Mouse (Mus musculus) liver, embryonic 14 days (tissue): Measurements from ENCODE around the gene Dpm2. TPM values are rescaled to one million over a fixed set of nuclear protein-coding genes. Genes with fewer than 3 reads are reported as not detected.

Experiments
- polyA plus RNA-seq: library from polyadenylated mRNA; depleted of rRNA; stranded (reverse); fragments of >200 nt; gene quantifications from 2 replicates; pipeline ENCODE4 v1.2.3, GENCODE M21; 2012; rRNA removed

Gene Dpm2
- 47.8 and 53.3 TPM in 2 replicates for polyA plus RNA-seq

GRCm38 (mm10) chr2:32570698-32571494, at the start of gene Dpm2:
Gene Dpm2, plus strand, starts transcription at chr2:32570858.

DNA sequence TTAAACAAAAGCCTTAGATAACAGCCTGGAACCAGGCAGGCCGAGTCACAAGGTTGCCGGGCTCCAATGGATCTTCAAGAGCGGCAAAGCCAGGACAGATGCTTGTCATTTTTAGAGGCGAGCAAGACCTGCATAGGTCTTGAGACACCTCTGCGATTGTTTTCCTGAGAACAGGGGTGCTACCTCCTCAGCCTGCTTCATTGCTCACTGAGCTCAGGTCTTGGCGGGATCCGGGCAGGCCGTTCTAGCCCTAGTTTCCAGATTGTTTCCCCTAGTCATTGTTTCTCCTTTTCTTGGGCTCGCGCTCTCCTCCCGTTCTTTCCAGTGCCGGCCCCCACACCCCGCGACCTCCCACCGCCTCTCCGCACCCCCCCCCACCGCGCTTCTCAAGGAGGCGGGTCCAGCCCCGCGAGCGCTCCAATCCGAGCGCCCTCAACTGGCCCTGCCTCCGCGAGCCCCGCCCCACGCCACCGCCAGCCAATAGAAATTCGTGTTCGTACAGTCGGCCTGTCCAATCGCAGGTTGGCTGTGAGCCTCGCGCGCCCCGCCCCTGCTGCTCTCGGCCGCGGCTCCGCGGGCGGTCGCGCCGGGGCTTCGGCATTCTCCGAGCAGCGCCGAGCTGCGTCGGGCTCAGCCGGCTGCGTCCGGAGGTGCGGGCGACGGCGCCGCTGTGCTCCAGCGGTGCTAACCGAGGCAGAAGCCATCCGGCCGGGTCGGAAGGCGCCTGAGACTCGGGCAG, 35.8 kb upstream of the Dpm2 start, which contains the start of gene Fam102a:
Fam102a (plus strand) TSS at position 600 of the 739 bp plus-strand sequence.

DNA sequence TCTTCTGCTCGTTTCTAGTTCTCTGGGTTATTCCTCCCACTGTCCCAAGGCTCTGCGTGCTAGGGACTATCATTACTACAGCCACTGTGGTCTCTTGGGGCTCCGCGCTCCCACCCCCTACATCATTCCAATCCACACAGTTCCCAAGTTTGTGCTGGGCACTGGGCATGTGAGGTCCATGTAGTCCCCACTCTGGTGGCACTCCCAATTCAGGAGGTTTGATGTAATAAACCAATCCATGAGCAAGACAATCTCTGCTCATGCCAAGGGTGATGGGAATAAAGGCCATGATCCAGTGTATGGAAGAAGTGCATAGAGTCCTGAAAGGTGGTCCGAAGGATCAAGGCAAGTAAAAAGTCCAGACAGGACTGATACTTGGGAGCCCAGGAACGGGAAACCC, 3.8 kb downstream of the Dpm2 start, which contains the start of gene Pip5kl1:
Pip5kl1 (plus strand) TSS at position 301 of the 400 bp plus-strand sequence.

GRCm38 (mm10) chr2:32575586-32576160, 5.0 kb downstream of the Dpm2 start, which contains the start of gene 9430097D07Rik:
Gene 9430097D07Rik, minus strand, starts transcription at chr2:32575684.

DNA sequence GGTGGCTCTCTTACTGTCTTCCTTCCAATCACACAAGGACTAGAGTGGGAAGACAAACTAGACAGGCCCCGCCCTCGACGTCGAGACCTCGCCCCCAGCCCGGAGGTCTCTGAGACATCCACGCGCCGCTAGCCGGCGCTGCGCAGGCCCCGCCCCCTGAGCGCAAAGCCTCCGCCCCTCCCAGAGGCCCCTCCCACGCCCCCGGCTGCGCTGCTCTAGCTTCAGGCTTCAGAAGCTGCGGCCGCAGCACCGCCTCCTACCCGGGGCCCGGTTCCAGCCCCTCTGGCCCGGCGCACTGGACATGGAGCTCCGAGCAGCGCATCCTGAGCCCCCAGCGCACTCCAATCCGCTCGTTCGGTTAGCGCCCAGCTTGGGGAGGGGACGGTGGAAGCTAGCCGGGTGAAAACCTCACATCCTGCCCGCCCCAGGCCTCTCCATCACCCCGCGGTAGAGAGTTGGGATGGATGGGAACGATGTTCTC, 16.3 kb downstream of the Dpm2 start, which contains the start of gene St6galnac4:
St6galnac4 (plus strand) TSS at position 225 of the 481 bp plus-strand sequence.

GRCm38 (mm10) chr2:32599409-32599808, 28.8 kb downstream of the Dpm2 start, which contains the start of gene St6galnac6:
Gene St6galnac6, plus strand, starts transcription at chr2:32599709.

DNA sequence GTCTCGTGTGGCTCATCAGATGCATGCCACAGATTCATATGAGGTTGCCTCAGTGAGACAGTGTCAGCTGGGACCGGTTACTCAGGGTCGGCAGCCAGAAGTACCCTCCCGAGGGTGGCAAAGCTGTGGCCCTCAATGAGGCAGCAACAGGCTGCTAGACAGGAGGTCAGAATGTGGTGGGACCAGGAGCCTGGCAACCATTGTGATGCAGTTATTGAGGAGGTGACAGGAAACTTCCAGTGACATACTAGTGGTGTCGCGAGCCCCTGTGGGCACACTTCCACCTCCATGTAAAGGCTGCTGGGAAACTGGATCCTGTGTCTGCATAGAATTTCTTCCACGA, 50.8 kb downstream of the Dpm2 start, which contains the start of gene Ak1:
Ak1 (plus strand) TSS at position 242 of the 343 bp plus-strand sequence.

Other genes with a start within 250 kb of the Dpm2 start
- 35.9 and 39.0 TPM in 2 replicates for gene Ciz1, start 218.5 kb upstream of the Dpm2 start, polyA plus RNA-seq
- 2.3 and 3.7 TPM in 2 replicates for gene Dnm1, start 217.5 kb upstream of the Dpm2 start, polyA plus RNA-seq
- gene 1110008P14Rik, start 188.9 kb upstream of the Dpm2 start, polyA plus RNA-seq, result 29.5 and 36.7 TPM in 2 replicates
- 28.8 and 40.4 TPM in 2 replicates for gene Lcn2, start 182.6 kb upstream of the Dpm2 start, polyA plus RNA-seq
- 11.0 and 11.2 TPM in 2 replicates for gene Ptges2, start 175.0 kb upstream of the Dpm2 start, polyA plus RNA-seq
- 1.1 and 1.2 TPM in 2 replicates for gene Naif1, start 120.4 kb upstream of the Dpm2 start, polyA plus RNA-seq
- gene Slc25a25, start 119.4 kb upstream of the Dpm2 start, polyA plus RNA-seq, result 5.9 TPM in 2 replicates
- gene Fam102a, start 35.5 kb upstream of the Dpm2 start, polyA plus RNA-seq, result 0.90 and 0.97 TPM in 2 replicates
- gene Pip5kl1, start 3.9 kb downstream of the Dpm2 start, polyA plus RNA-seq, result 0.01 and 0.14 TPM in 2 replicates
- not detected in 2 replicates for gene 9430097D07Rik, start 4.8 kb downstream of the Dpm2 start, polyA plus RNA-seq
- 5.3 and 5.4 TPM in 2 replicates for gene St6galnac4, start 16.2 kb downstream of the Dpm2 start, polyA plus RNA-seq
- 9.7 and 11.1 TPM in 2 replicates for gene St6galnac6, start 28.9 kb downstream of the Dpm2 start, polyA plus RNA-seq
- gene Ak1, start 50.9 kb downstream of the Dpm2 start, polyA plus RNA-seq, result 0.54 and 1.3 TPM in 2 replicates
- 11.3 and 14.1 TPM in 2 replicates for gene Eng, start 75.7 kb downstream of the Dpm2 start, polyA plus RNA-seq
- gene Fpgs, start 133.3 kb downstream of the Dpm2 start, polyA plus RNA-seq, result 48.8 and 53.5 TPM in 2 replicates
- gene Cdk9, start 142.2 kb downstream of the Dpm2 start, polyA plus RNA-seq, result 52.6 and 57.4 TPM in 2 replicates
- 3.8 and 4.6 TPM in 2 replicates for gene Sh2d3c, start 150.2 kb downstream of the Dpm2 start, polyA plus RNA-seq
- 0.06 TPM in 1 of 2 replicates, not detected in the other for gene 6330409D20Rik, start 170.2 kb downstream of the Dpm2 start, polyA plus RNA-seq
- 17.3 and 22.1 TPM in 2 replicates for gene Tor2a, start 186.4 kb downstream of the Dpm2 start, polyA plus RNA-seq
- 0.21 and 0.23 TPM in 2 replicates for gene Ttc16, start 204.8 kb downstream of the Dpm2 start, polyA plus RNA-seq
- gene Ptrh1, start 204.9 kb downstream of the Dpm2 start, polyA plus RNA-seq, result 1.6 and 1.8 TPM in 2 replicates
- 0.01 TPM in 1 of 2 replicates, not detected in the other for gene Cfap157, start 213.6 kb downstream of the Dpm2 start, polyA plus RNA-seq